Mouse (Mus musculus) midbrain, embryonic 11.5 days (tissue): Measurements from ENCODE around the gene Stk11ip. TPM values are rescaled to one million over a fixed set of nuclear protein-coding genes. Genes with fewer than 3 reads are reported as not detected.
A peak's percentile ranks its signal among the peaks of the same experiment; 100 is the strongest.

Experiments
- ATAC-seq: fragments of 200-750 bp; cut with Nextera tagmentation; 2 replicates; pipeline ENCODE4 v1.8.0; 2017; ENCODE audit warnings: moderate TSS enrichment, moderate library complexity; ENCODE audit not compliant: low FRiP score
- DNase-seq: peaks from one replicate; pipeline ENCODE4 v3.0.0; 2015; ENCODE audit warnings: low spot score; ENCODE audit errors: missing footprints
- H3K27ac ChIP-seq: fragments of 300-500 bp; sonication (generic); 2 replicates; pipeline ENCODE4 v1.5.1; 2014; ENCODE audit warnings: low read depth, low read length
- H3K27me3 ChIP-seq: fragments of 300-500 bp; sonication (generic); 2 replicates; pipeline ENCODE4 v1.6.1; 2014; ENCODE audit warnings: mild to moderate bottlenecking, low read length, moderate library complexity, mixed read lengths; ENCODE audit not compliant: control insufficient read depth, insufficient read depth
- H3K36me3 ChIP-seq: fragments of 300-500 bp; sonication (generic); 2 replicates; pipeline ENCODE4 v1.6.1; 2014; ENCODE audit warnings: mild to moderate bottlenecking, low read length, moderate library complexity, mixed read lengths; ENCODE audit not compliant: control insufficient read depth, insufficient read depth
- H3K4me1 ChIP-seq: fragments of 300-500 bp; sonication (generic); 2 replicates; pipeline ENCODE4 v1.6.1; 2014; ENCODE audit warnings: low read length; ENCODE audit not compliant: control insufficient read depth, insufficient read depth
- H3K4me2 ChIP-seq: fragments of 300-500 bp; sonication (generic); 2 replicates; pipeline ENCODE4 v1.6.1; 2014; ENCODE audit warnings: mild to moderate bottlenecking, moderate library complexity
- H3K4me3 ChIP-seq: fragments of 300-500 bp; sonication (generic); 2 replicates; pipeline ENCODE4 v1.5.1; 2014; ENCODE audit warnings: low read depth, low read length
- H3K9ac ChIP-seq: fragments of 300-500 bp; sonication (generic); 2 replicates; pipeline ENCODE4 v1.6.1; 2014; ENCODE audit warnings: low read length
- H3K9me3 ChIP-seq: fragments of 300-500 bp; sonication (generic); 2 replicates; pipeline ENCODE4 v1.6.1; 2016; ENCODE audit warnings: low read length; ENCODE audit not compliant: control insufficient read depth
- WGBS: fragments of 180-500 bp; shearing (Covaris S2); extraction: QIAGEN DNeasy Blood & Tissue Kit; methylation state at CpG from one replicate; pipeline ENCODE4 v1.1.7; 2014; 5-methylcytosine and 5-hydroxymethylcytosine counted together
- polyA plus RNA-seq: library from polyadenylated mRNA; unstranded; fragments of >200 nt; fragmentation: Nextera tagmentation; extraction: Ambion mirVana; gene quantifications from 2 replicates; pipeline ENCODE4 v1.2.1, GENCODE M21; 2014

The Stk11ip gene
- polyA plus RNA-seq, 1 experiment from 2014 or later = 15.7 TPM

- DNase-seq = no peak
- H3K36me3 ChIP-seq = peaks cover 20% of the 10 kb centered on the region
Measured at GRCm38 (mm10) chr1:75499441-75499840, 21.9 kb upstream of the Stk11ip start.

GRCm38 (mm10) chr1:75501905-75502304 is 19.4 kb upstream of the Stk11ip start:
- peaks cover 7% of the 10 kb centered on the region for H3K4me1 ChIP-seq
- H3K27ac ChIP-seq = no peak overlapping the region
- peaks cover 7% of the 10 kb centered on the region; the same call in 1 of the 2 replicates for H3K27me3 ChIP-seq
- H3K36me3 ChIP-seq = peaks cover 20% of the 10 kb centered on the region
- WGBS = 99% methylated on average over 9 of the region's 9 CpGs
- H3K4me2 ChIP-seq = no peak overlapping the region
- no peaks in the 10 kb centered on the region for H3K9me3 ChIP-seq
- ATAC-seq (no peak), DNase-seq (no peak)
- H3K9ac ChIP-seq = no peak overlapping the region
- H3K4me3 ChIP-seq = no peak overlapping the region

More at GRCm38 (mm10) chr1:75499441-75499840, 21.9 kb upstream of the Stk11ip start:
- Histone ChIP-seq H3K9me3 (no peaks in the 10 kb centered on the region), H3K27ac (no peak overlapping the region), H3K4me1 (peaks cover 3% of the 10 kb centered on the region), H3K9ac (no peak overlapping the region), H3K27me3 (peaks cover 7% of the 10 kb centered on the region; the same call in 1 of the 2 replicates), H3K4me3 (no peak overlapping the region), H3K4me2 (no peak overlapping the region)
- 86% methylated on average over 7 of the region's 7 CpGs for WGBS
- ATAC-seq = no peak

GRCm38 (mm10) chr1:75502945-75503650 is 18.2 kb upstream of the Stk11ip start:
- 91% methylated on average over 23 of the region's 25 CpGs for WGBS
- no peak overlapping the region for H3K4me2 ChIP-seq
- H3K4me1 ChIP-seq = peaks cover 7% of the 10 kb centered on the region
- peaks cover 20% of the 10 kb centered on the region for H3K36me3 ChIP-seq
- H3K27me3 ChIP-seq = peaks cover 9% of the 10 kb centered on the region; the same call in 1 of the 2 replicates
- no peak overlapping the region for H3K9ac ChIP-seq
- H3K4me3 ChIP-seq = no peak overlapping the region
- DNase-seq (no peak), ATAC-seq (no peak)
- H3K9me3 ChIP-seq = no peaks in the 10 kb centered on the region
- H3K27ac ChIP-seq = no peak overlapping the region

GRCm38 (mm10) chr1:75503651-75503980 is 17.7 kb upstream of the Stk11ip start:
- Histone ChIP-seq H3K9ac (no peak overlapping the region), H3K36me3 (peaks cover 20% of the 10 kb centered on the region), H3K9me3 (no peaks in the 10 kb centered on the region), H3K27me3 (peaks cover 9% of the 10 kb centered on the region; the same call in 1 of the 2 replicates), H3K27ac (no peak overlapping the region), H3K4me1 (peaks cover 7% of the 10 kb centered on the region), H3K4me3 (no peak overlapping the region), H3K4me2 (no peak overlapping the region)
- DNase-seq (no peak), ATAC-seq (no peak)
- 63% methylated on average over 23 of the region's 23 CpGs for whole genome bisulfite sequencing

GRCm38 (mm10) chr1:75504256-75505045 is 16.9 kb upstream of the Stk11ip start:
- H3K9ac ChIP-seq = peak overlapping the region; percentile 97; the same call in 1 of the 2 replicates
- H3K4me2 ChIP-seq = peak overlapping the region; percentile 68
- DNase-seq (peak; percentile 35), ATAC-seq (no peak)
- peaks cover 9% of the 10 kb centered on the region; the same call in 1 of the 2 replicates for H3K27me3 ChIP-seq
- no peak overlapping the region for H3K27ac ChIP-seq
- 64% methylated on average over 9 of the region's 9 CpGs for WGBS
- H3K4me1 ChIP-seq = peaks cover 7% of the 10 kb centered on the region
- H3K36me3 ChIP-seq = peaks cover 19% of the 10 kb centered on the region
- H3K4me3 ChIP-seq = peak overlapping the region; percentile 77; the same call in 1 of the 2 replicates
- no peaks in the 10 kb centered on the region for H3K9me3 ChIP-seq

GRCm38 (mm10) chr1:75505159-75505955 is 16.0 kb upstream of the Stk11ip start:
- H3K4me1 ChIP-seq = peaks cover 7% of the 10 kb centered on the region
- peak overlapping the region; percentile 65; the same call in 1 of the 2 replicates for H3K27ac ChIP-seq
- DNase-seq (peak; percentile 97), ATAC-seq (peak; percentile 70)
- peak overlapping the region; percentile 77 for H3K4me3 ChIP-seq
- peaks cover 16% of the 10 kb centered on the region for H3K36me3 ChIP-seq
- 1% methylated on average over 82 of the region's 84 CpGs for WGBS
- H3K9ac ChIP-seq = peak overlapping the region; percentile 97
- H3K9me3 ChIP-seq = no peaks in the 10 kb centered on the region
- H3K4me2 ChIP-seq = peak overlapping the region; percentile 68
- peaks cover 9% of the 10 kb centered on the region; the same call in 1 of the 2 replicates for H3K27me3 ChIP-seq

- Histone ChIP-seq H3K9me3 (no peaks in the 10 kb centered on the region), H3K36me3 (peaks cover 9% of the 10 kb centered on the region), H3K4me3 (peak within 1 kb of the TSS; percentile 77), H3K27me3 (peaks cover 9% of the 10 kb centered on the region; the same call in 1 of the 2 replicates), H3K27ac (peak within 1 kb of the TSS; percentile 65), H3K4me2 (peak within 1 kb of the TSS; percentile 68), H3K4me1 (peaks cover 7% of the 10 kb centered on the region), H3K9ac (peak within 1 kb of the TSS; percentile 97)
- peak; percentile 83 for ATAC-seq
- DNase-seq = peak; percentile 97
- under 1% methylated on average over 50 of the region's 65 CpGs for WGBS
Measured at GRCm38 (mm10) chr1:75505956-75506831, 15.1 kb upstream of the Stk11ip start, which contains the start of gene Obsl1. Gene Obsl1 (minus strand): TSS chr1:75506452.

- peaks cover 7% of the 10 kb centered on the region for H3K4me1 ChIP-seq
- no peaks in the 10 kb centered on the region for H3K9me3 ChIP-seq
- 81% methylated on average over 10 of the region's 10 CpGs for WGBS
- H3K9ac ChIP-seq = peak within 1 kb of the TSS; percentile 97
- H3K27me3 ChIP-seq = peaks cover 9% of the 10 kb centered on the region; the same call in 1 of the 2 replicates
- H3K36me3 ChIP-seq = 0 out of 2 replicates have a peak, but pooled peaks cover 2% of the 10 kb centered on the region
- H3K4me3 ChIP-seq = peak within 1 kb of the TSS; percentile 77
- ATAC-seq (no peak; the same call in 1 of the 2 replicates), DNase-seq (peak; percentile 84)
- H3K27ac ChIP-seq = peak within 1 kb of the TSS; percentile 65
- peak within 1 kb of the TSS; percentile 68 for H3K4me2 ChIP-seq
Measured at GRCm38 (mm10) chr1:75507006-75507405, 14.3 kb upstream of the Stk11ip start, which contains the start of gene Inha. Gene Inha (plus strand): TSS chr1:75507077.
